Mouse (Mus musculus): ENCODE measurements at regions not wholly inside any gene's neighbourhood (a gene's known extent, or its start where the extent isn't known, plus 50 kb on each side); places are given as distances from the start of the nearest gene placed in this dataset.

- Histone ChIP-seq H3K4me3 (ENCODE audit: low read depth, low read length) (no peak overlapping the region), H3K27me3 (ENCODE audit: insufficient read depth, low read length) (no peaks in the 10 kb centered on the region), H3K9me3 (ENCODE audit: low read length) (no peaks in the 10 kb centered on the region), H3K4me1 (ENCODE audit: insufficient read depth) (no peaks in the 10 kb centered on the region), H3K27ac (ENCODE audit: low read depth, low read length) (no peak overlapping the region), H3K36me3 (ENCODE audit: insufficient read depth) (no peaks in the 10 kb centered on the region), H3K9ac (no peak overlapping the region), H3K4me2 (ENCODE audit: low read depth) (no peak overlapping the region)
- TF ChIP-seq CTCF (IDR thresholded peaks at IDR 0.05; ENCODE audit: low read depth), result no peak
- 67% methylated on average over 5 of the region's 5 CpGs for WGBS
- DNase-seq, result no peak
- peak; percentile 50; the same call in 1 of the 2 replicates for ATAC-seq
Observed at GRCm38 (mm10) chr9:8330886-8331476, 196.9 kb upstream of the Cep126 start.

DNA sequence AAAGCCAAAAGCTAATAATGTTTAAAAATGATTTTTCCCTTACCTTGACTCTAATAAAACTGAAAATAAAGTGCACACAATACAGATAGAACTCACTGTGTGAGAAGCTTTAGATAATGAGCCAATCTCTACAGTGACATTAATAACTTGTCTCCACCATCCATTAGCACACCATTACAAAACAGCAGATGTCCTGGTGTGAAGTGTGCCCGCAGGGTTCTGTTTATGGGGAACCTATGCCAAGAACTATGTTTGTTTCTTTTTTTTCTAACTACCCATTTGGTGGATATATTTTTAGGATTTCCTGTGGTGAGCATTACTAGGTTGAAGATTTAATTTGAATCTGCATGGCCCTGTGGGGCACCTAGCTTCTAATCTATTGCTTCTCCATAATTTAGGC, 203.3 kb upstream of the Trpc6 start:
- Histone ChIP-seq H3K4me1 (ENCODE audit: insufficient read depth) (no peaks in the 10 kb centered on the region), H3K4me2 (ENCODE audit: low read depth) (no peak overlapping the region), H3K9ac (no peak overlapping the region), H3K9me3 (ENCODE audit: low read length) (no peaks in the 10 kb centered on the region), H3K27ac (ENCODE audit: low read depth, low read length) (no peak overlapping the region), H3K4me3 (ENCODE audit: low read depth, low read length) (no peak overlapping the region), H3K36me3 (ENCODE audit: insufficient read depth) (no peaks in the 10 kb centered on the region), H3K27me3 (ENCODE audit: insufficient read depth, low read length) (no peaks in the 10 kb centered on the region)
- 51% methylated on average over 1 of the region's 1 CpGs for WGBS
- DNase-seq (peak; percentile 21), ATAC-seq (no peak)
- TF ChIP-seq CTCF (IDR thresholded peaks at IDR 0.05; ENCODE audit: low read depth), result no peak

- WGBS, result 47% methylated on average over 3 of the region's 3 CpGs
- H3K27ac ChIP-seq (ENCODE audit: low read depth, low read length), result no peak overlapping the region
- H3K9ac ChIP-seq, result no peak overlapping the region
- H3K27me3 ChIP-seq (ENCODE audit: insufficient read depth, low read length), result no peaks in the 10 kb centered on the region
- TF ChIP-seq CTCF (IDR thresholded peaks at IDR 0.05; ENCODE audit: low read depth), result no peak
- no peak overlapping the region for H3K4me2 ChIP-seq (ENCODE audit: low read depth)
- no peaks in the 10 kb centered on the region for H3K9me3 ChIP-seq (ENCODE audit: low read length)
- no peaks in the 10 kb centered on the region for H3K36me3 ChIP-seq (ENCODE audit: insufficient read depth)
- DNase-seq, result no peak
- no peaks in the 10 kb centered on the region for H3K4me1 ChIP-seq (ENCODE audit: insufficient read depth)
- ATAC-seq, result no peak
- H3K4me3 ChIP-seq (ENCODE audit: low read depth, low read length), result no peak overlapping the region
Observed at GRCm38 (mm10) chr9:8351071-8351470, 192.9 kb upstream of the Trpc6 start.

Measured in forebrain, postnatal 0 days (tissue).